Mouse (Mus musculus): ENCODE results near the gene Atp5g2.

DNA sequence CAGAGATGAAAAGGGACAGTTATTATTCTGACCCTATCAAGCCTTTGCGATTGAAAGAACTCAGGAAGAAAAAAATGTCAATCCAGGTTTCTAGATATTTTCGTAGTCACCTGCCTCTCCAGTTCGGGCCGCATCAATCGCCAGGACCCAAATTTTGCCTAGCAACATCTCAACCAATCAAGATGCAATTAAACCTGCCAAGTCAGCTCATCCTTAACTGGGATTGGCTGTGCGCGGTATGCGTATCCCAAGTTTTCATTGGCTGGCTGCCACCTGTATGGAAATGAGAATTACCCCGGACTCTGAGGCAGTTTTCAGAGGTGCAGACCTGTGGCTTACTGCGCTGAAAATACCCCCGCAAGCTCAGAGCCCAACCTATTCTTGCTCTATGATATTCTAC is 21.4 kb upstream of the Atp5g2 start:
- TF ChIP-seq CTCF (IDR thresholded peaks at IDR 0.05; ENCODE audit: low read depth) (no peak), EP300 (IDR thresholded peaks at IDR 0.05; ENCODE audit: low read depth) (no peak)
